In the genomic region with DNA sequence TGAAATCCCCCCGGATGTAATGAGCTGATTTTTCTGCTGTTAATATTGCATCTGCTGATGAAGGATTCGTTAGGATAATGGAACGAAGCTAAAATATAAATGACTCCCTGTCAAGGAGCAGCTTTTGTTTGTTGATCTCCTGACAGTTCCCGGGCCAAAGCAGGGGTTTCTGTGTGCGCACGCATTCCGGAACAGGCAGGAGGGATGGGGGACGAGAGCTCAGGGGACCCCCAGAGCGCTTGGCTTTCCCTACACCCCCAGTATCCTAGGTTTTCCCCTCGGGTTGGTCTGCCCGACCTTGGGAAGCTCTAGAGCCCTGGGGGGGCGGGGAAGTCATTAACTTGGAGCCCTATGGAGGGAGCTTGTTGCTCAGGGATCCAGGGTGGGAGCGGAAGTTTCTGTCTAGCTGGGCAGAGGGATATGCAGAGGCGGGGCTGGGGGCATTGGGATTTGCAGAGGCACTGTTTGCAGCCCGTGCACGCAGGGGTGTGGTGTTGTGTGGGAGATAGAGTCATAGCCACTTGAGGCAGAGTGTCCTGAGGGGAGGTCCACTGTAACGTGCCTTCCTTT, we compare ENCODE assay signal across 8 mouse cellular contexts.
DNase-seq lines count a peak whose midpoint lies in the region; ATAC-seq lines count a peak whose summit lies in the region.

No protein-coding gene starts in this region.

- no peaks in the 10 kb centered on the region for H3K9me3 ChIP-seq in forebrain, embryonic 10.5 days
- no peaks in the 10 kb centered on the region for H3K9me3 ChIP-seq in forebrain, embryonic 15.5 days
- H3K9me3 ChIP-seq in kidney, embryonic 16.5 days (ENCODE audit: low read length) = no peaks in the 10 kb centered on the region
- H3K9me3 ChIP-seq in hindbrain, embryonic 15.5 days = no peaks in the 10 kb centered on the region
- no peaks in the 10 kb centered on the region for H3K9me3 ChIP-seq in midbrain, embryonic 14.5 days (ENCODE audit: control insufficient read depth, low read length)

- no peak overlapping the region; the same call in 1 of the 2 replicates for H3K4me2 ChIP-seq in forebrain, embryonic 15.5 days (replicated peaks)
- peak overlapping the region; percentile 33; the same call in 1 of the 2 replicates for H3K4me2 ChIP-seq in kidney, embryonic 16.5 days (replicated peaks; ENCODE audit: low read depth, low read length)
- H3K4me2 ChIP-seq in hindbrain, embryonic 15.5 days = peak overlapping the region; percentile 22
- H3K4me2 ChIP-seq in midbrain, embryonic 14.5 days (ENCODE audit: low read length) = peak overlapping the region; percentile 22; the same call in 1 of the 2 replicates

- no peak overlapping the region for H3K9ac ChIP-seq in forebrain, embryonic 15.5 days (replicated peaks)
- no peak overlapping the region for H3K9ac ChIP-seq in kidney, embryonic 16.5 days (replicated peaks; ENCODE audit: low read length)
- H3K9ac ChIP-seq in hindbrain, embryonic 15.5 days = no peak overlapping the region
- H3K9ac ChIP-seq in midbrain, embryonic 14.5 days (replicated peaks; ENCODE audit: low read length) = no peak overlapping the region

- peaks cover 98% of the 10 kb centered on the region for H3K27me3 ChIP-seq in forebrain, embryonic 10.5 days (ENCODE audit: poor library complexity, severe bottlenecking)
- peaks cover 39% of the 10 kb centered on the region for H3K27me3 ChIP-seq in forebrain, embryonic 15.5 days
- H3K27me3 ChIP-seq in kidney, embryonic 16.5 days (ENCODE audit: insufficient read depth, low read length) = peaks cover 3% of the 10 kb centered on the region
- peaks cover 63% of the 10 kb centered on the region for H3K27me3 ChIP-seq in hindbrain, embryonic 15.5 days
- H3K27me3 ChIP-seq in midbrain, embryonic 14.5 days (ENCODE audit: control insufficient read depth, insufficient read depth, low read length) = peaks cover 38% of the 10 kb centered on the region

- H3K36me3 ChIP-seq in forebrain, embryonic 10.5 days (replicated peaks) = no peaks in the 10 kb centered on the region
- no peaks in the 10 kb centered on the region for H3K36me3 ChIP-seq in forebrain, embryonic 15.5 days
- no peaks in the 10 kb centered on the region for H3K36me3 ChIP-seq in kidney, embryonic 16.5 days (ENCODE audit: insufficient read depth, low read length)
- no peaks in the 10 kb centered on the region for H3K36me3 ChIP-seq in hindbrain, embryonic 15.5 days
- no peaks in the 10 kb centered on the region for H3K36me3 ChIP-seq in midbrain, embryonic 14.5 days (ENCODE audit: control insufficient read depth, insufficient read depth, low read length)

- H3K4me1 ChIP-seq in forebrain, embryonic 10.5 days = peaks cover 92% of the 10 kb centered on the region
- H3K4me1 ChIP-seq in forebrain, embryonic 15.5 days = peaks cover 40% of the 10 kb centered on the region
- peaks cover 18% of the 10 kb centered on the region for H3K4me1 ChIP-seq in kidney, embryonic 16.5 days (ENCODE audit: insufficient read depth, low read length)
- peaks cover 48% of the 10 kb centered on the region for H3K4me1 ChIP-seq in hindbrain, embryonic 15.5 days (replicated peaks)
- peaks cover 42% of the 10 kb centered on the region for H3K4me1 ChIP-seq in midbrain, embryonic 14.5 days (ENCODE audit: control insufficient read depth, insufficient read depth, low read length)

- DNase-seq in forebrain, embryonic 10.5 days (ENCODE audit: extremely low spot score, low spot score) = no peak
- DNase-seq in kidney, adult 9 months = no peak
- DNase-seq in midbrain, embryonic 14.5 days = peak; percentile 46
- DNase-seq in adrenal gland, postnatal 36 days = no peak
- no peak for DNase-seq in cerebellum, adult 11-12 months

- ATAC-seq in forebrain, embryonic 15.5 days (replicated peaks) = no peak
- no peak for ATAC-seq in kidney, embryonic 16.5 days (ENCODE audit: low FRiP score, low TSS enrichment)
- no peak for ATAC-seq in hindbrain, embryonic 15.5 days (ENCODE audit: low FRiP score, low read depth)
- no peak for ATAC-seq in midbrain, embryonic 14.5 days (ENCODE audit: low FRiP score, low TSS enrichment)

- H3K4me3 ChIP-seq in forebrain, embryonic 10.5 days = peak overlapping the region; percentile 22; the same call in 1 of the 2 replicates
- no peak overlapping the region for H3K4me3 ChIP-seq in forebrain, embryonic 15.5 days
- H3K4me3 ChIP-seq in kidney, embryonic 16.5 days (ENCODE audit: low read length) = no peak overlapping the region
- H3K4me3 ChIP-seq in hindbrain, embryonic 15.5 days = no peak overlapping the region
- no peak overlapping the region for H3K4me3 ChIP-seq in midbrain, embryonic 14.5 days (replicated peaks; ENCODE audit: low read depth, low read length)

- WGBS in forebrain, embryonic 10.5 days = 21% methylated on average over 17 of the region's 17 CpGs
- WGBS in forebrain, embryonic 15.5 days = 19% methylated on average over 17 of the region's 17 CpGs
- whole genome bisulfite sequencing in kidney, embryonic 16.5 days = 28% methylated on average over 17 of the region's 17 CpGs
- 16% methylated on average over 17 of the region's 17 CpGs for WGBS in hindbrain, embryonic 15.5 days
- 8% methylated on average over 17 of the region's 17 CpGs for WGBS in midbrain, embryonic 14.5 days

- peak overlapping the region; percentile 65 for H3K27ac ChIP-seq in forebrain, embryonic 10.5 days
- H3K27ac ChIP-seq in forebrain, embryonic 15.5 days (replicated peaks) = no peak overlapping the region
- H3K27ac ChIP-seq in kidney, embryonic 16.5 days (ENCODE audit: low read length) = no peak overlapping the region
- no peak overlapping the region for H3K27ac ChIP-seq in hindbrain, embryonic 15.5 days (replicated peaks)
- H3K27ac ChIP-seq in midbrain, embryonic 14.5 days (replicated peaks; ENCODE audit: low read depth, low read length) = no peak overlapping the region
